Mouse (Mus musculus) kidney, adult 9 months (tissue): ENCODE data around the gene Hcrt.

Source experiments
- DNase-seq: peaks from one replicate; pipeline ENCODE4 v3.0.0; 2022

Hcrt gene

DNA sequence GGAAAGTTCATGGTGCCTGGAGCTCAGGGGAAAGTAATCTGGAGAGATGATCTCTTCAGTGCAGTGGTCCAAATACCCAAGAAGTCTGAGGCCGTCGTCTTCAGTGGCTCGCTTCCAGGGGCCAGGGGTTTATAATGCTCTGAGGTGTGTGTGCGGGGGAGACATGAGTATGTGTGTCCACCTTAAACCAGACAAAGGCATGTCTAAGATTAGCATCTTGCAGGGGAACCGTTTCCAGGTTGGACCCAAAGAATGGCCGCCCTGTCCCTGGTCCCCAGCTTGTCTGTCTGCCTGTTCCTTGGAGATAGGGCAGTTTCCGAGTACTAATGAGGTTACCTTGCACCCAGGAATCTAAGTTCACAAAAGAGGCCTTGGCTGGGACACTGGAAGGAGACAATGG is at the start of gene Hcrt:
Gene Hcrt (minus strand): TSS at position 101 of the 400 bp plus-strand sequence.
- DNase-seq, result no peak

DNA sequence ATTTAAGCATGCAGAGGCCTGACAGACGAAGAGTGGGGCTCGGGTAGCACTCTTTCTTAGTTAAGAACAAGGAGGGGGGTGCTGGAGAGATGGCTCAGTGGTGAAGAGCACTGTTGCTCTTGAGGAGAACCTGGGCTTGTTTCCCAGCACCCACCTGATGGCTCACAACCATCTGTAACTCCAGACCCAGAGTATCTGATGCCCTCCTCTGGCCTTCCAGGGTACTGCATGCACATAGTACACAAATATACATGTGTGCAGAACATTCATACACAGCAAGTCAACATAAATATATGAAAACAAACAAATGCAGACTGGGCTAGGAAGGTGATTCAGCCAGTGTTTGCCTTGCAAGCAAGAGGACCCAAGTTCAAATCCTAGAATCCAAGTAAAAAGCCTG is 48.4 kb upstream of the Hcrt start:
- DNase-seq, result no peak

DNA sequence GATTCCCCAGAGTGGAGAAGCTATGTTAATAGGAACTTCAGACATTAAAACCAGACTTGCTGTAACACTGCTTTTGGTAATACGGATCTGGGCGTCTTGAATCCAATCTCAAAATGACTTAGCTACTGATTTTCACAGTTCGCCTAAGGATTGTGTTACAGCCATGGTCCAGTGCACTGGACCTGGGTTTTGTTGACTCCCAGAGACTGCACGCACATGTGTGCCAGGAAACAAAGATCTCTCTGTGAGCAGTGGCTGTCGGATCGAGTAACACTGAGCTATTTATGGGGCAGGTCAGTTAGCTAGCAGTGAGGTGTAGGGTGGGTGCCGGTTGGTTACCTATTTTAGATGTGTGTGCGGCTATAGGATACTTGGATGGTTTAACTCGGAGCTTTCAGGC is 47.8 kb upstream of the Hcrt start:
- peak; percentile 84 for DNase-seq

DNA sequence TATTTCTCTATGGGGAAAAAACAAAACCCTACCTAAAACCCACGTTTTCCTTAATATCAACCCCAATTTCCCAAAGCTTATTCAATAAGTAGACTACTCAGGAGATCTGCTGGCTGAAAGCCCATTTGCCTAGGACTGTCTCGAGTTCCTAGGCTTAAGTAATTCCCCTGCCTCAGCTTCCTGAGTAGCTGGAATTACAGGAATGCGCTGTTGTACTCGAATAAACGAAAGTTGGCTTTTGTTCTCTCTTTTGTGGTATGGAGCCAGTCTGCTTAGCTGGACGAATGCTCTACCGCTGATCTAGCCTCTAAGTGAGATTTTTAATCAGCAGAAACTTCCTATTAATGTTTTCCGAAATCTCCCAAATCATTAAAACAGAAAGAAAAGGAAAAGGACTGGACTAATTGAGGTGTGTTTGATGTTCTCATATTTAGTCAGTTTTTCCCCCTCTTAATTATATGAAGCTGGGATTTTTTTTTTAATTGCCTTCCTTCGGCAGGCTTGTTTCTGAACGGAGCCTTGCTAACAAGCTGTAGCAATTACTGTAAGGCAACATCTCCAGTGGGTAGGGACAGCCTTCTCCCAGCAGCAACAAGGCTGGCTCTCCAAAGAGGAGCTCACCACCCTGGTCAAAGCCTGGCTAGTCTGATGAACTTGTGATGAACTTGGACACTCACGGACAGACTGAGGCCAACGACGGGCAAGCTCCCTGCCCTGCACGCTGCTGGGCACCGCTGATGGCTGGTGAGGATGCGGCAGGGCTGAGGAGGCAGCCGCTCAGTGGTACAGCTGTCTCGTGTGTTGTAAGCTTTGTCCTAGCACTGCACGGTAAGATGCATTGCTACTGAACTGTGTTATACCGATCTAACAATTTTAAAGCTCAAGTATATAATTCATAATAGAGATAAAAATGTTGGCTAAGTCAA is 43.9 kb upstream of the Hcrt start:
- DNase-seq, result no peak

DNA sequence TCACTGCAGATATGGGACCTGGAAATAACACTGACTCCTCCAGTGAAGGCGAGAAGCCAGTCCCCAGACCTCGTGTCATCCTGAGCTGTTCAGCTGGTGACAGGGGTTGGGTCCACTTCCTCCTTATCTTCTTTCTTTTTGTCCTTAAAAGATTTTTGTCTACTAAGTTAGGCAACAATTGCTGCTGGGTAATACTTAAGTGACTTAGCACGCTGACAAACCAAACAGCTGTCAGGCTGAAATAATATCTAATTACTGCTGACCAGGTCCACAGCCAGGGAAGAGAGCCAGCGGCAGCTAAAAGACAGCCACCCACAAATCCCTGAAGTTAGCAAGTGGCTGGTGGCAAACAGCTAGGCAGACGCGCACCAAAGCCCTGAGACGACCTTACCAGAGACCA is 42.8 kb upstream of the Hcrt start:
- no peak for DNase-seq

DNA sequence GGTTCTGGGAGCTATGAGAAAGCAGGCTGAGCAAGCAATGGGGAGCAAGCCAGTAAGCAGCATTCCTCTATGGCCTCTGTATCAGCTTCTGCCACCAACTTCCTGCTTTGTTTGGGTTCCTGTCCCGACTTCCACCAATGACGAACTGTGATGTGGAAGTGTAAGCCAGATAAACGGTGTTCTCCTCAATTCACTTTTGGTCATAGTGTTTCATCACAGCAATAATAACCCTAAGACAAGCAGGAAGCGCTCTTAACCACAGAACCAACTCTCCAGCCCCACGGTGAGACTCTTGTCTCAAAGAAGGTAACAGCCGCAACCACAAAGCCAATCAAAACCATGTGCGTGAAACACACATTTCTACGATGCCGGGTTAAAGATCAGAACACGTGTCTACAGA is 41.7 kb upstream of the Hcrt start:
- no peak for DNase-seq

DNA sequence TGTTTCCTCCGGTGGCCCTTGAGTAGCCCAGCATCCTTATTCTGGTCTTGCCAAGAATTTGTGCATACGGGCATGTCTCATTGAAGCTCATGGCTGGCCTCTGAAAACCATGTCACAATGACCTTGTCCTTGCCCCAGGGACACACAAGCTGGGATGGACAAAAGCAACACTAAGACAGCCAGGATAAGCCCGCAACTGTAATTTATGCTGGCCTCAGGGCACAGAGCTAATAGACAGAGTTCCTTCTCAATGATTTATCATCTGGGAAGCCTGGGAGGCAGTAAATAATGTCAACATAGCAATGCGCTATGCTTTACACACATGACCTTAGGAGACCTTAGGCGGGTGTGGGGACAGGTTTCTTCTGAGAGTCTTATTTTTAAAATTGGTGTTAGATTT is 36.7 kb upstream of the Hcrt start:
- no peak for DNase-seq

DNA sequence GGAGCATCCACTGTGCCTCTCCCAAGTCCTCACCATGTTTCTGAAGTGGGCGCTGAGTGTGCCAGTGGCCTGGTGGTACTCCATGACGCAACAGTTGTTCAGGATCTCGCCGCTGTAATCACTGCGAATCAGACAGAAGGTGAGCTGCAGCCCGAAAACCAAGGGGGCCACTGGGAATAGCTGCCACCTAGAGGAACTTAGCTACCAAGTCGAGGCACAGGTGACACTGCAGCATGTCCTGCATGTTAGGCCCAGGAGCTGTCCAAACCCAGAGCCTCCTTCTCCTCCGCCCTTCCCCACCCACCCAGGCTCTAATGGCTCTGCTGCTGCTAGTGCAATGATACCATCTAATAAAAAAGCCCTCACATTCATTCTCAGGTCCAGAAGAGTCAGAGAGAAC is 33.9 kb upstream of the Hcrt start:
- DNase-seq, result no peak

DNA sequence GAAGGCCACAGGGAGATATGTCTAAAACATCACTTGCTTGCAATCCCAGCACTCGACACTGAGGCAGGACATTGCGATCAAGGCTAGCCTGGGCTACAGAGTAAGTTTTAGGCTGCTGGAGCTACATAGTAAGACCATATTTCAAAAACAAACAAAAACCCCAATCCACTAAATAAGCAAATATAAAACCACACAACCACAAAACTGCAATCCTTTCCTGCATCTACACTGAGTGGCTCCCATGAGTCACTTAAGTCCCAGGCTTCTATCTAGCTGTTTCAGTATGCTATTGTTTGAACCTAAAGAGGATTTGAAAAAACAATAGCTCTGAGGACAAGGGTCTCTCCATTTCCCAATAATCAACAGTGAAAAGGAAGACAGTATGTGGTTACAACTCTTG is 32.7 kb upstream of the Hcrt start:
- no peak for DNase-seq

DNA sequence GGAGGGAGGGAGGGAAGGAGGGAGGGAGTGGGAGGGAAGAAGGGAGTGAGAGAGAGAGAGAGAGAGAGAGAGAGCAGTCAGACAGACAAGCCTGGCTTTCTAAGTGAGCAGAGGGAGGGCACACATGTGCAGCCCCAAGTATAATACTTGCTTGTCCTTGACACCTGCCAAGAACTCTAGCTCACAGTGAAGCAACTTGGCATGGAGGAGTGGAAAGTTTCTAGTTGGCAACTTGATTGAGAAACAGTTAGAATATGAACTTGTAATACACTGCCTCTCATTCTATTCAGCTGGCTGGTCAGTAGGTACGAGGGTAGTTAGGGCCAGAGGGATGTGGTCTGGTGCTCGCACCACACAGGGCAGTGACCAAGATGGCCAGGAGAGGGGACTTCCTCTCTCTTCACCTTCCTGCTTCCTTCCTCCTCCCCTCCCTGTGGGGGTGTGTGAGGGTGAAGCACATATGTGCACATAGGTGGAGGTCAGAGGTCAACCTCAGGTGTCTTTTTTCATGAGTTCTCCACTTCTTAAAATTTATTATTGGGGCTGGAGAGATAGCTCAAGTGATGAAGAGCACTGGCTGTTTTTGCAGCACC is 28.8 kb upstream of the Hcrt start:
- DNase-seq, result peak; percentile 93

DNA sequence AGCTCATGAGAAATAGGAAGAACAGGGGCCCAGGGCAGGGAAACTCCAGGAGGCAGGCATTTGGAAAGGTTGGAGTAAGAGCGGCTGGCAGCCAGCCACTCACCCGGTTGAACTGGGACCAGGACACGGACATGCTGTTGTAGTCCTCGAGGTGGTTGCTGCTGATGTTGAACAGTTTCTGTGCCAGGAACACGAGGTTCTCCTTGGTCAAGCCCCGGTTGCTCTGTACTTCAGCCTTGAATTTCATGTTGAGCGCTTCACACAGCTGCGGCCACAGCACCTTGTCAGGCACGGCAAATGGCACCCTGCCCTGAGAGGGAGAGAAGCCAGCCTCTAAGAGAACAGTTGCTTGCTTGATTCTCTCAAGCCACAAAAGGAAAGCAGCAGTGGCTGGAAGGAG is 27.9 kb upstream of the Hcrt start:
- DNase-seq, result peak; percentile 96

DNA sequence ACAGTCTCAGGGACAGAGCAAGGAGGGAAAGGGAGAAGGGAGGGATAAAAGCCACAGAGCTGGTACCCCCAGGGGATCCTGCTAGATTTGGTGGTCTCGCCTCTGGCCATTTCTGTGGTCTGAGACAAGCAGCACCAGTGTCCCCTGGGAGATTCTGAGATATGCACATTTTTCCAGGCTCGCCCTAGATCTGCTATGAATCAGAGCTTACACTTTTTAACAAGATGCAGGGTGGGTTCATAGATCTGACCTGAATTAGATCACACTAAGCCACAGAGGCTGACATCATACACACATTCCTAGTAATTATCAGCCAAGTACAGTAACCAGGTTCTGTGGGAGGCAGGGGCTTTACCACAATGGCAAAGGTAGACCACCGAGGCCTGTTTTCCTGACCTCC is 27.0 kb upstream of the Hcrt start:
- no peak for DNase-seq

DNA sequence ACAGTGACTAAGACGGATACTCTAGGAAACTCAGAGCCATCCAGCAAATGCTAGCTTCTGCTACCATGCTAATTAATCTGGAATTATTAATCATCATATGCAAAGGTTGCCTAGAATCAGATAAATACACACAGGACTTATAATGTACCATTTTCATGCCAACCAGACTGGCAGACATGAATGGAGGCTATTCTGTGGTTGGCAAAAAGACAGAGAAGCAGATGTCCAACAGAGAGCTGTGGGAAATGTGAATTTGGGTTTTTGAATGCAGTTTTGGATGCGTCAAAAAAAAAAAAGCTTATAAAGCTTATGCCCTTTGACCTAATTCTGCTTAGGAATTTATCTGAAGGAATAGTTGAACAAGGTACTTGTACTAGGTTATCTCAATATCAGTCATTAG is 23.0 kb upstream of the Hcrt start:
- DNase-seq, result no peak

DNA sequence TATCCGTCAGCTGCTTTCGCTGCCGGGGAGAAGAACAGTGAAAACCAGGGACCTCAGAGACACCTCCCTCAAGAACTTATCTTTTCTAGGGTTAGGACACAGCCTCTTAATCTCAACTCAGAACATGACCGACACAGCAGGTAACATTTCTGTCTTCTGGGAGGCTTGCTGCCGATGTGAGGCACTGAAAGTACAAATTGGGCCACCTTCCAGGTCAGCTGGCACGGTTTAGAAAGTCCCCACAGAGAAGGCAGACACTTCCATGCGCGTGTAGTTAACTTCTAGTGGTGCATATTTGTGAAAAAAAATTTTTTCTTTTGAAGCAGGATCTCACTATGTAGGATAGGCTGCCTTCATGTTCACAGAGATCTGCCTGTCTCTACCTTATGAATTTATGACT is 21.6 kb upstream of the Hcrt start:
- no peak for DNase-seq

DNA sequence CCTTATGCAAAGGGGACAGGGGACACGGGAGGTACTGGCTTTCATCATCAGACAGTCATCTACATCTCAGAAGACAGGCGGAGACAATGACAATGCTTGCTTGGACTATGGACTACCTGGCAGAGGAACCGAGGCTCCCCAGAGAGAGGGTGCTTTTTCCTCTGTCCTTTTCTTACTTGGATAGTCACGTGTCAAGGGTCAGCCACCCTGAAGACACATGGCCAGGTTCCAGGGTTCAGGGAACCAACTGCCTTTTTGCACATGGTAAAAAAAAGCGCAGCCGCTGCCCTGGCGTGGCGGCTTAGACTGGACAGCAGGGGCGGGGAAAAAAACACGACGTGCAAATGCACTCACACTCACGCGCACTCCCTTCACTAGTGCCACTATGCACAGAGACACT is 19.8 kb upstream of the Hcrt start:
- peak; percentile 96 for DNase-seq

DNA sequence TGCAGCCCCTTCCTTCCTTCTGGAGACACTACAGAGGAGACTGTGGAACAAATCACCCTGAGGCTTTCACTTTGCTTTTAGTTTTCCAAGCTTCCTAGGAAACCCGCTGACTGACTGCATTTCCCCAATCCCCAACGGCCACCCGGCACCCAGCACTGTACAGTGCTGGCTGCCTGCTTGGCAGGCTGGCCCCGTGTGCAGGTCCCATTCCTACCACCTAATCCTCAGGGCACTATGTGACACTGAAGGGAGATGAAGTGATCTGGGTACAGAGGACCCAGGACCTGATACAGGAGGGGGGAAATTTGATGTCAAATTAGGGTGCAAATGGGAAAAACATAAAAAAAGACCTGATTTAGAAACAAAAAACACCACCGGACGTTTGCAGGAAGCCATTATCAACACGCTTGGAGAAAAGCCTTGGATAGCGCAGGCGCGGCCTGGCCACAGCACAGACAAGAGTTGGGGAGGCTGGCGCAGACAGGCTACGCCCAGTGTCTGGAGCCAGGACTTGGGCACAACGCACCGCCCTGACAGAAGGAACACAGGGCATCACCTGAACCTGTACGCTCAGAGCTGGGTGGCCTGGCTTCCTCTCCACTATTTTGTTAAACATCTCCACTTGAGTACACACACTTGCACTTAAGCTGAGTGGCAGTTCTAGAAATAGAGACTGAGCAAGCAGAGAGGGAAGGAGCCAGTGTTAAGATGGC is 19.2 kb upstream of the Hcrt start:
- peak; percentile 50 for DNase-seq

DNA sequence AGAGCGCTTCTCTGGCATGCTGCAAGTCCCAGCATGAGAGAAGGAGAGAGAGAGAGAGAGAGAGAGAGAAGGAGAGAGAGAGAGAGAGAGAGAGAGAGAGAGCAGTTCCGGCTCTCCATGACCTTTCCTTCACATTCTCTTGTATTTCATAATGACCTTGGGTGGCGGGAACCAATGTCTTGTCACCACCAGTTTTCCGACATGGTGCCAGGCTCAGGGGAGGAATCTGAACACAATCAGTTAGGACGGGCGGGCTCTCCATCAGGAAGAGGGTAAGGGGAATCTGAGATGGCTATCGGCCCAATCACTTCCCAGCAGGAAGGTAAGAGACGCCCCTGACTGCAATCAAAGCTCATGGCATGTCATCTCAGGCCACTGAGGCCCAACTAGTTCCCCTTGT is 17.5 kb upstream of the Hcrt start:
- DNase-seq, result no peak

DNA sequence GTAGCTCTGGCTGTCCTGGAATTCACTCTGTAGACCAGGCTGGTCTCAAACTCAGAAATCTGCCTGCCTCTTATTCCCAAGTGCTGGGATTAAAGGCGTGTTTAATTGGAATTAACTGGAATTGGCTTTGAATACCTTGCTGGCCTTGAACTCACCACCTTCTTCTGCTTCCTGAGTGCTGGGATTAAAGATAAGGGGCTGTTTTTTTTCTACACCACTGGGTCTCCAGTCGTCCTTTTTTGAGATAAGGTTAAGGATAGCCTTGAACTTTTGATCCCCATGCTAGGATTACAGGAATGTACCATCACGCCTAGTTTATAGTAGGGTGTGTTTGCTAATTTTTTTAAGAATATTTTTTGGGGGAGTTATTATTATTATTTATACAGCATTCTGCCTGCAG is 15.3 kb upstream of the Hcrt start:
- no peak for DNase-seq

DNA sequence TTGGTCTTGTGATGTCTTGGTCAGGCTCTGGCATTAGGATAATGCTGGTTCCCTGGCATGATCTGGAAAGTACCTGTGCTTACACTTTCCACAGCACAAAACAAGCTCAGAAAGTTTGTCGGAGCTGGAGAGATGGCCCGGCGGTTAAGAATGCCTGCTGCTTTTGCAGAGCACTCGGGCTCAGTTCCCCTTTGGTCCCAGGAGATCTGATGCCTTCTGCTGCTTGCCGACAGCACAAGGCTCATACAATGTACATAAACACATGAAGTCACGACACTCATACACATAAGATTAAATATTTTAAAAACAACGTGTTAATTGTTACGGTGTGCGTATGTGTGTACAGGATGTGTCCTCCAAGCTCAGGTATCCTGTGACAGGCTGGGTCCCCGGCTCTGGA is 13.2 kb upstream of the Hcrt start:
- DNase-seq, result no peak

DNA sequence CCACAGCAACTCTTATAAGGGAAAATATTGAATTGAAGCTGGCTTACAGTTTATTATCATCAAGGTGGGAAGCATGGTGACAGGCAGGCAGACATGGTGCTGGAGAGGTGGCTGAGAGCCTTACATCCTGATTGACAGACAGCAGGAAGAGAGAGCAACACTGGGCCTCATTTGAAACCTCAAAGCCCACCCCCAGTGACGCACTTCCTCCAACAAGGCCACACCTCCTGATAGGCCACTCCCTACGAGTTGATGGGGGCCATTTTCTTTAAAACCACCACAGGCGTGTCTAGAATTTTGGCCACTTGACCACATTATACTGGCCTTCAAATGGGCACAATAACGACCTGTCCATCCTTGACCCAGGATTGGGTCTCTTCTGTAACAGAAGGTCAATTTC is 11.5 kb upstream of the Hcrt start:
- DNase-seq, result no peak

DNA sequence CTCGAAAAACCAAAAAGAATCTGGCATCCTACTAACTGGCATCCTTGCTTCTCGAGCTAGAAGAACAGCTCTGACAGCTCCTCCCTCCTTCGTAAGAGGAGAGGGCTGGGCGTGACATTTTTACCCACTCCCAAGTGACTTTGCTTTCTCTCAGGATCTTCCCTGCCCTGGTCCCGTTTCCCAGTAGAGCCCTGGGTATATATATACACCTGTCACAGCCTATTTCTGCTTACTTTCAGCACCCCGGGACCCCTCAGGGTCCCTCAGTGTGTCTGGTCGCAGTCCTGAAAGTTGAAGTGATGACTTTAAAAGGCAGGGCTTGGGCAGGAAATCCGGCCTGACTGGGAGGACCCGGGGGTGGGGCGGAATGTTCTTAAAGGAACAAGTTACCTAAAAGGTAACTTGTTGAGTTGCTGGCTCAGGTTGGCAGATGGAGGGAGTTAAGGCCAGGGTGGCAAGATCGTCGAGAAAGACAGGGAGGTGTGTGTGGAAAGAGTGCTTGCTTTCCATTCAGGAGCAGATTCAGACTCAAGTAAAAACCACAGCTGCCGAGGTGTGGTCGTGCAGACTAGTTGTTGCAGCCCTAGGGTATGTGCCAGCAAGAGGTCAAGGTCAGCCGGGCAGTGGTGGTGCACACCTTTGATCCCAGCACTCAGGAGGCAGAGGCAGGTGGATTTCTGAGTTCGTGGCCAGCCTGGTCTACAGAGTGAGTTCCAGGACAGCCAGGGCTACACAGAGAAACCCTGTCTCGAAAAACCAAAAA is 8.1 kb upstream of the Hcrt start, which contains the start of gene Ghdc:
Gene Ghdc (minus strand): TSS at position 312 of the 763 bp plus-strand sequence.
- DNase-seq, result peak; percentile 95

DNA sequence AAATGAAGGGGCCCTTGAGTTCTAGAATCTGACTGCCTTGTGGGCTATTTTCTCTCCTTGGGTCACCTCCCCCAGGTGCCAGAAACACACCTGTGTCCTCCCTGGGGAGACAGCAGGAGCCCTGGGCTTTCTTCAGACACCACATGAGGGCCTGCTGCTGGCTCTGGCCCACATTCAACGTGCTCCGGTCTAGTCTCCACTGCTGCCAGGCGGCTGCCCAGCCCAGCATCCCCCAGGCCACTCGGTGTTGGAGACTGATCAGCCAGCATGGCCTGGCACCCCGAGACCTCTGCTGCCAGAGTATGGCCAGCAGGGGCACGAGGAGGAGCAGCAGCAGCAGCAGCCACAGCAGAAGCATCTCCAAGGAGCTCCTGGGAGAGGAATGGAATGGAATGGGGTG is 7.2 kb upstream of the Hcrt start:
- DNase-seq, result no peak

DNA sequence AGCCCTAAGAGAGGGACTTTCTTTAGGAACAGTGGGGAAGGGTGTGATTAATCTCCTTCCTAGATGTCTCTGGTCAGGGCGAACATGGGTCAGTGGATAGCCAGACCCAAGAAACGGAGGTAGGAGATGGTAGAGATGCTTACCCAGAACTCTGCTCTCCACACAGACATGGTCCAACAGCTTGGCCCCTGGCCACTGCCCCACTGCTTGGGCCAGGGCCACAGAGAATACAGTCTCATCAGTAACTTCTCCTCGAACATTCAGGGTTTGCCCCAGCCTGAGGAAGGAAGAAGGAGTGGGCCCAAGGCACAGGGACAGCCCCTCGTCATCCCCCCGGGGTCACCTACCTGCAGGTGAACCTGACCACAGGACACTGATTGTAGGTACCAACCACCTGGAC is 5.1 kb upstream of the Hcrt start:
- peak; percentile 64 for DNase-seq
